Comparison of ENCODE assay signal across 22 mouse cellular contexts in genomic region chr4:47824083-47824482, GRCm38 (mm10).
DNase-seq lines count a peak whose midpoint lies in the region; ATAC-seq and TF ChIP-seq lines count a peak whose summit lies in the region.
"Had no signal": no experiment of that assay in that cellular context is flagged by ENCODE, and none has a peak within 500 bp of the region (broad histone marks: within the 10 kb centered on the region; RNA-seq: fewer than 3 reads in every experiment).

No protein-coding gene starts in this region.

- TF ChIP-seq CTCF in brain, embryonic 14.5 days (IDR thresholded peaks at IDR 0.05; ENCODE audit: borderline replicate concordance, extremely low read depth, insufficient read depth, insufficient read length) = no peak

- no peaks in the 10 kb centered on the region for H3K9me3 ChIP-seq in forebrain, embryonic 16.5 days (ENCODE audit: control insufficient read depth, low read length)
- no peaks in the 10 kb centered on the region for H3K9me3 ChIP-seq in forebrain, embryonic 12.5 days
- H3K9me3 ChIP-seq: heart, embryonic 13.5 days; hindbrain, embryonic 13.5 days; midbrain, embryonic 10.5 days; neural tube, embryonic 15.5 days had no signal

- no peaks in the 10 kb centered on the region for H3K36me3 ChIP-seq in forebrain, embryonic 16.5 days (ENCODE audit: control insufficient read depth, insufficient read depth)
- H3K36me3 ChIP-seq in forebrain, embryonic 12.5 days (replicated peaks) = no peaks in the 10 kb centered on the region
- H3K36me3 ChIP-seq: heart, embryonic 13.5 days; hindbrain, embryonic 13.5 days; midbrain, embryonic 10.5 days; neural tube, embryonic 15.5 days had no signal

- 64% methylated on average over 15 of the region's 15 CpGs for WGBS in forebrain, embryonic 16.5 days
- 91% methylated on average over 15 of the region's 15 CpGs for WGBS in forebrain, embryonic 12.5 days

- peak; percentile 57 for ATAC-seq in forebrain, embryonic 16.5 days
- no peak for ATAC-seq in forebrain, embryonic 12.5 days (ENCODE audit: low FRiP score)
- ATAC-seq: activated CD4-positive, CD25-positive, alpha-beta regulatory T cell, adult 4 months; inflammation-experienced regulatory T-cells, adult 6 months; liver, postnatal 0 days had no signal

- H3K9ac ChIP-seq in forebrain, embryonic 16.5 days (replicated peaks; ENCODE audit: low read depth, low read length) = no peak overlapping the region
- H3K9ac ChIP-seq in forebrain, embryonic 12.5 days = no peak overlapping the region
- H3K9ac ChIP-seq: heart, embryonic 13.5 days; hindbrain, embryonic 13.5 days; liver, postnatal 0 days; neural tube, embryonic 15.5 days had no signal

- no peaks in the 10 kb centered on the region; the same call in 1 of the 2 replicates for H3K4me1 ChIP-seq in forebrain, embryonic 16.5 days (replicated peaks; ENCODE audit: control insufficient read depth, insufficient read depth, low read length)
- no peaks in the 10 kb centered on the region for H3K4me1 ChIP-seq in forebrain, embryonic 12.5 days
- H3K4me1 ChIP-seq: heart, embryonic 13.5 days; hindbrain, embryonic 13.5 days; midbrain, embryonic 10.5 days; neural tube, embryonic 15.5 days had no signal

- no peak for TF ChIP-seq POLR2A in brain, embryonic 14.5 days (IDR thresholded peaks at IDR 0.05; ENCODE audit: borderline replicate concordance, extremely low read depth, insufficient read depth, insufficient read length, poor library complexity, severe bottlenecking)

- no peaks in the 10 kb centered on the region for H3K27me3 ChIP-seq in forebrain, embryonic 16.5 days (replicated peaks; ENCODE audit: control insufficient read depth, insufficient read depth, low read length)
- no peaks in the 10 kb centered on the region for H3K27me3 ChIP-seq in forebrain, embryonic 12.5 days
- H3K27me3 ChIP-seq: heart, embryonic 13.5 days; hindbrain, embryonic 13.5 days; neural tube, embryonic 15.5 days had no signal

- H3K4me2 ChIP-seq in forebrain, embryonic 16.5 days (ENCODE audit: low read length) = no peak overlapping the region
- H3K4me2 ChIP-seq in forebrain, embryonic 12.5 days = no peak overlapping the region
- H3K4me2 ChIP-seq: heart, embryonic 13.5 days; hindbrain, embryonic 13.5 days; neural tube, embryonic 15.5 days had no signal

- DNase-seq in layer of hippocampus, postnatal 10 days (ENCODE audit: low spot score in 2 of 2) = peak; percentile 30 to 39
- DNase-seq in layer of hippocampus, postnatal 36 days = no peak
- peak; percentile 36 for DNase-seq in brain, adult 2 months (ENCODE audit: low read depth, low spot score)
- peak; percentile 72 for DNase-seq in brain, embryonic 14.5 days (ENCODE audit: low read depth)
- DNase-seq in T-cell, adult 2 months (ENCODE audit: low spot score) = no peak
- DNase-seq: adrenal gland, postnatal 14 days; cerebellum, adult 11 months; gastrocnemius, postnatal 36 days; heart, adult 2 months; heart, postnatal 14 days; kidney, adult 18-20 months; kidney, postnatal 4 days; liver, postnatal 0 days; lung, postnatal 10 days had no signal

- H3K4me3 ChIP-seq in forebrain, embryonic 16.5 days (replicated peaks; ENCODE audit: low read length) = no peak overlapping the region
- H3K4me3 ChIP-seq in forebrain, embryonic 12.5 days (replicated peaks) = no peak overlapping the region
- H3K4me3 ChIP-seq: heart, adult 2 months; heart, embryonic 13.5 days; hindbrain, embryonic 13.5 days; midbrain, embryonic 10.5 days; neural tube, embryonic 15.5 days had no signal

- no peak overlapping the region for H3K27ac ChIP-seq in forebrain, embryonic 16.5 days (ENCODE audit: low read length)
- no peak overlapping the region for H3K27ac ChIP-seq in forebrain, embryonic 12.5 days
- H3K27ac ChIP-seq: heart, adult 2 months; heart, embryonic 13.5 days; hindbrain, embryonic 13.5 days; midbrain, embryonic 10.5 days; neural tube, embryonic 15.5 days had no signal

Comparison
In these comparisons a context has a peak if more than half of its experiments do, and no peak if none do; other contexts are left out.
1. DNase-seq: peak in layer of hippocampus, postnatal 10 days (2 of 2), brain, adult 2 months (single experiment) and brain, embryonic 14.5 days (single experiment); none in layer of hippocampus, postnatal 36 days (0 of 2) and T-cell, adult 2 months (single experiment).